Mouse (Mus musculus) gastrocnemius, adult 8-10 months (tissue): Measurements from ENCODE around the gene Rhot1. TPM values are rescaled to one million over a fixed set of nuclear protein-coding genes. Genes with fewer than 3 reads are reported as not detected.

Experiments
- total RNA-seq, 4 experiments: library from RNA; stranded (reverse); gene quantifications; 2 replicates each; pipeline ENCODE4 v1.2.4; 2022

Rhot1 gene
- total RNA-seq, 4 experiments from 2014 or later, result 39.0 to 41.8 (median 40.8) TPM

Other genes with a start within 250 kb of the Rhot1 start
- 10 to 100 TPM; 28.0 to 36.7 (median 29.4) TPM for gene Utp6, start 246.6 kb upstream of the Rhot1 start, total RNA-seq
- 10 to 100 TPM; 19.2 to 24.1 (median 21.6) TPM for gene Suz12, start 215.9 kb upstream of the Rhot1 start, total RNA-seq
- gene Crlf3, start 128.0 kb upstream of the Rhot1 start, total RNA-seq, result 1 to 10 TPM; 3.7 to 4.2 (median 4.1) TPM
- gene Atad5, start 119.6 kb upstream of the Rhot1 start, total RNA-seq, result under 1 TPM; 0.51 to 0.73 (median 0.71) TPM
- gene Tefm, start 66.8 kb upstream of the Rhot1 start, total RNA-seq, result 10 to 100 TPM; 19.0 to 22.1 (median 20.5) TPM
- 1 to 10 TPM; 1.2 to 3.9 (median 2.6) TPM for gene Adap2, start 54.9 kb upstream of the Rhot1 start, total RNA-seq
- gene Rnf135, start 25.2 kb upstream of the Rhot1 start, total RNA-seq, result 1 to 10 TPM; 1.6 to 2.8 (median 2.4) TPM
- 1 to 10 TPM; 2.8 to 8.4 (median 4.6) TPM for gene Rhbdl3, start 91.9 kb downstream of the Rhot1 start, total RNA-seq
- gene 5730455P16Rik, start 169.0 kb downstream of the Rhot1 start, total RNA-seq, result 10 to 100 TPM; 37.6 to 46.1 (median 42.1) TPM
- 10 to 100 TPM; 44.1 to 54.0 (median 49.2) TPM for gene Zfp207, start 174.3 kb downstream of the Rhot1 start, total RNA-seq
- 100 to 1,000 TPM; 141 to 162 (median 148) TPM for gene Psmd11, start 219.6 kb downstream of the Rhot1 start, total RNA-seq